Mouse (Mus musculus) adipose tissue, adult 10 weeks (tissue): ENCODE results near the gene Elavl4. TPM values are rescaled to one million over a fixed set of nuclear protein-coding genes. Genes with fewer than 3 reads are reported as not detected.

Experiments used
- polyA plus RNA-seq: library from polyadenylated mRNA; stranded (reverse); fragments of 350-450 nt; fragmentation: Illumina TruSeq; extraction: RNeasy Lipid Tissue Mini Kit (QIAGEN cat#74804); gene quantifications from one replicate; pipeline ENCODE4 v1.2.3, GENCODE M21; 2014; ENCODE audit warnings: low read depth, low replicate concordance

Elavl4 gene
- polyA plus RNA-seq = not detected

DNA sequence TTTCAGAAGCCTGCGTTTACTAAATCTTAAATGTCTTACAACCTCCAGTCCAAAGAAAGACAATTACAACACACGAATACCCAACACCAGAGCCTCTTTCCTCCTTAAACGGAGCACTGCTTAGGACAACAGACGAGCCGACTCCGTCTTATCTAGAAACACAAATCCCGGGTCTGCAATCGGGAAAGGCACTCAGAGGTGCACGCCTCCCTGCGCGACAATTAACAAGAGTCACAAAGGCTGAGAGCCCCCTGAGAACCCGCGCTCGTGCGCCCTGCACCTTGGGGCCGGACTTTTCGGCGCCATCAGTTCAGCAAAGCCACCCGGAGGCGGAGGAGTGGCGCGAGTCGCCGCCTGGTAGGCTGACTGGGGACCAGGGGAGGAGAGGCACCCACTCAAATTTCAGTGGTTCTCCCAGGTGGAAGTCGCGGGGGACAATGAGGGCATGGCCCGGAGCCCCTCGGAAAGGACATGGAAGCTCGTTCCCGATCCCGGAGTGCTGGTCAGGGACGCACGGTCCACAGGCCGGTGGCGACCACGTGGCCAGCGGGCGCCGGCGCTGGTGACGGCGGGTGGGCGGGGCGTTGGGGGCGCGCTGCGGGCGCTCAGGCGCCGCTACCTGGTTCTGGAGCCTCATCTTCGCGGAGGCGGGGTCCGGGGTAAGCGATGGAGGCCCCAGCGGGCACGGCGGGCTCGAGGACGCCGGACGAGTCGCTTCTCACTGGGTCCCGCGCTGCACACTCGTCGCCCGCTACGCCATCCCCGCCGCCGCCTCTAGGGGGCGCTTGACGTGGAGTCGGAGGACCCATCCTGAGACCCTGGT, at the start of gene Elavl4:
TSS of gene Elavl4 (minus strand) at position 732 of the 823 bp plus-strand sequence.

DNA sequence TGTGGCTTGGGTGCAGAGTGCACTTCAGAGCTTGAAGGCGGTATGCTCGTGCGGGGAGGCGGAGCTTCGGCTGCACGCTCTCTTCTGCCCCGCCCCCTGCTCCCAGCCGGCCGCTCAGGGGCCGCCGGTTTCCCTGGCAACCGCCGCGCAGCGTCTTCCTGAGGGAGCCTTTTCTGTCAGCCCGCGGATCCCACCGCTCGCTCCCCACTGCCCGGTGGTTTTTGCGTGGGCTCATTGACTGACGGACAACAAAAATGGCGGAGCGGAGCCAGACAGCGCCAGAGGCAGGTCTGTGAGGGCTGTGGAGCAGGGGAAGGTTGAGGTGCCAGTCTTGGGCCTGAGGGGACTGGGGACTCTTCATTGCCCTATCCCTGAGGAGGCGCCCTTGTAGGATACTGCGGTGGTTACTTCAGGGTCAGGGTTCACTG, 45.9 kb upstream of the Elavl4 start, which contains the start of gene Agbl4:
TSS of gene Agbl4 (plus strand) at position 44 of the 428 bp plus-strand sequence.

Other genes starting within 250 kb of the Elavl4 start
- 1.2 TPM for gene Agbl4, start 45.8 kb upstream of the Elavl4 start, polyA plus RNA-seq